Mouse (Mus musculus): Measurements from ENCODE around the gene Ntrk2. TPM values are rescaled to one million over a fixed set of nuclear protein-coding genes. Genes with fewer than 3 reads are reported as not detected.

The Ntrk2 gene
- polyA plus RNA-seq, 1 experiment, result 204 TPM

DNA sequence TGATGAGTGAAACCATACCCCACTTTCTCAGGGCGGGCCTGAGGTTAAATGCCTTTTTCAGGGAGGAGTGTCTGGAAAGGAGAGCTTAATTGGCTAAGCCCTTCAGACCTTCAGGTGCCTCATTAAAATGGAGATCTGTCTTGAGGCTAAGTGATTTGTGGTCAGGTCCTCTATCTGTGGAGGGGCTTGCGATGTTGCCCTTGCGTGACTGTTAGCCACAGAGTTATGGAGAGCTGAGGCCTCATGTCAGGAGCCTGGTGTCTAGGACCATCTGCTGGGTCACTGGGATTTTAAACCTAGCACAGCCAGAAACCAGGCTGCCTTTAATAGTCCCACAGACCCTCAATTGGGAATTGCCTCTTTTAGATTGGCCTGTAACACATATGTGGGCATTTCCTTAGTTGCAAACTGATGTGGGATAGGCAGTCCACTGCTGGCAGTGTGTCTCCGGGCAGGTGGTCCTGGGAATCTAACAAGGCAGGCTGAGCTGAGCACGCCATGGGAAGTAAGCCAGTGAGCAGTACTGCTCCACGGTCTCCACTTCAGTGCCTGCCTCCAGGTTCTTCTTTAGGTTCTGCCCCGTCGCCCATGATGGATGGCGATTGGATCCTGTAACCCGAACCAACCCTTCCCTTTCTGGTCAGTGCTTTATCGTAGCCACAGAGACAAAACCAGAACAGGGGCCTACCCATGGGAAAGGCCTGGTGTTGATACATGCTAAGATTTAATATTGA, 152.0 kb downstream of the Ntrk2 start:
- no peak overlapping the region for H3K27ac ChIP-seq (ENCODE audit: insufficient read depth, low read depth, low read length)
- H3K4me3 ChIP-seq (ENCODE audit: insufficient read depth, low read depth, low read length), result no peak overlapping the region
- TF ChIP-seq POLR2A (IDR thresholded peaks at IDR 0.05; ENCODE audit: insufficient read depth, low read depth, low read length), result no peak
- H3K4me1 ChIP-seq (ENCODE audit: control insufficient read depth, insufficient read depth, low read length), result peaks cover 8% of the 10 kb centered on the region; the same call in 1 of the 2 replicates
- 92% methylated on average over 11 of the region's 11 CpGs for WGBS

DNA sequence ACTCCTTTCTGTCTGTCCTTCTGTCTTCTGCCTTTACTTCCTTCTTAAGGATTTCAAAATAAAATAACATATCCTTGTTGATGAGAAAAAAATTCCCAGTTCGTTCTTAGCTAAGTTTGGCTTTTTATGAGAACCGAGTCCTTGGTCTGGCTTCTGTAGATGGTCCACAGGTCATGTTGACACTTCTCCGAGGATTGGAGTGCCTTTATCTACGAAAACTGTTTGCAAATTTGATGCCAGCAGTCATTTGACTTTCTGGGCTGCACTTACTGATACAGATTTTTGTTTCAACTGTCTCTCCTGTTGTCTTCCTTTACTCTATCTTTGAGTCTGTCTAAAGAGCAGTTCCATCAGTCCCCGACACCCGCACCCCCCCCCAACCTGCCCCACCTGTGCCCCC, 154.0 kb downstream of the Ntrk2 start:
- Histone ChIP-seq H3K4me3 (ENCODE audit: insufficient read depth, low read depth, low read length) (no peak overlapping the region), H3K4me1 (ENCODE audit: control insufficient read depth, insufficient read depth, low read length) (peaks cover 12% of the 10 kb centered on the region), H3K27ac (ENCODE audit: insufficient read depth, low read depth, low read length) (no peak overlapping the region)
- WGBS, result 93% methylated on average over 6 of the region's 6 CpGs
- no peak for TF ChIP-seq CTCF (IDR thresholded peaks at IDR 0.05; ENCODE audit: insufficient read depth, low read depth, low read length)
- TF ChIP-seq POLR2A (IDR thresholded peaks at IDR 0.05; ENCODE audit: insufficient read depth, low read depth, low read length), result no peak

- H3K27ac ChIP-seq (ENCODE audit: insufficient read depth, low read depth, low read length), result no peak overlapping the region
- WGBS, result 42% methylated on average over 12 of the region's 12 CpGs
Measured at GRCm38 (mm10) chr13:58964701-58965359, 158.5 kb downstream of the Ntrk2 start.

DNA sequence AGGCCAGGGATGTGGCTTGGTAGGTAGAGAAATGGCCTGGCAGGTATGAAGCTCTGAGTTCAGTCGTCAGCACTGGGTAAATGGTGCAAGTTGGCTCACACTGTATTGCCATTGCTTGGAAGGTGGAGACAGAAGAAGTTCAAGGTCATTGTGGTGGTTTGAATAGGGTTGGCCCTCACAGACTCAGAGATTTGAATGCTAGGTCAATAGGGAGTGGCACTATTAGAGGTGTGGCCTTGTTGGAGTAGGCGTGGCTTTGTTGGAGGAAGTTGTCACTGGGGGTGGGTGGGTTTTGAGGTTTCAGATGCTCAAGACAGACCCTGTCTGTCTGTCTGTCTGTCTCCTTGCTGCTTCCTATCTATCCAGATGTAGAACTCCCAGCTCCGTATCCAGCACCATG, 159.5 kb downstream of the Ntrk2 start:
- WGBS, result 89% methylated on average over 3 of the region's 3 CpGs

More at GRCm38 (mm10) chr13:58964701-58965359, 158.5 kb downstream of the Ntrk2 start:
- H3K4me3 ChIP-seq (ENCODE audit: insufficient read depth, low read depth, low read length), result no peak overlapping the region
- no peak for TF ChIP-seq CTCF (IDR thresholded peaks at IDR 0.05; ENCODE audit: insufficient read depth, low read depth, low read length)
- no peak for TF ChIP-seq POLR2A (IDR thresholded peaks at IDR 0.05; ENCODE audit: insufficient read depth, low read depth, low read length)
- H3K4me1 ChIP-seq (ENCODE audit: control insufficient read depth, insufficient read depth, low read length), result peaks cover 16% of the 10 kb centered on the region

DNA sequence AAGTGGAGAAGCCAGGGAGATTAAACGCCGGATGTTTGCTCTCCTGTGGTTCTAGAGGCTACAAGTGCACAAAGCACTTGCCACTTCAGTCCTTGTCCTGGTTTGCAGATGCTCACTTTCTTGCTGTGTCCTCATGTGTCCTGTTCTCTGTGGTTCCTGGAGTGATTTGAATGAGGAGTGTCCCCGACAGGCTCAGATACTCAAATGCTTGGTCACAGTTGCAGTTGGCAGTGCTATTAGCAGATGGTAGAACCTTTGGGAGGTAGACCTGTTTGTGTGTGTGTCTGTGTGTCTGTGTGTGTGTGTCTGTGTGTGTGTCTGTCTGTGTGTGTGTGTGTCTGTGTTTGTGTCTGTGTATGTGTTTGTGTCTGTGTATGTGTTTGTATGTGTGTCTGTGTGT, 160.1 kb downstream of the Ntrk2 start:
- 75% methylated on average over 3 of the region's 3 CpGs for WGBS
- TF ChIP-seq CTCF (IDR thresholded peaks at IDR 0.05; ENCODE audit: insufficient read depth, low read depth, low read length) (no peak), POLR2A (IDR thresholded peaks at IDR 0.05; ENCODE audit: insufficient read depth, low read depth, low read length) (no peak)
- H3K27ac ChIP-seq (ENCODE audit: insufficient read depth, low read depth, low read length), result no peak overlapping the region
- H3K4me1 ChIP-seq (ENCODE audit: control insufficient read depth, insufficient read depth, low read length), result peaks cover 17% of the 10 kb centered on the region
- no peak overlapping the region for H3K4me3 ChIP-seq (ENCODE audit: insufficient read depth, low read depth, low read length)

More for the DNA sequence above, 159.5 kb downstream of the Ntrk2 start:
- TF ChIP-seq POLR2A (IDR thresholded peaks at IDR 0.05; ENCODE audit: insufficient read depth, low read depth, low read length) (no peak), CTCF (IDR thresholded peaks at IDR 0.05; ENCODE audit: insufficient read depth, low read depth, low read length) (no peak)
- Histone ChIP-seq H3K4me3 (ENCODE audit: insufficient read depth, low read depth, low read length) (no peak overlapping the region), H3K4me1 (ENCODE audit: control insufficient read depth, insufficient read depth, low read length) (peaks cover 16% of the 10 kb centered on the region), H3K27ac (ENCODE audit: insufficient read depth, low read depth, low read length) (no peak overlapping the region)

- no peak overlapping the region for H3K4me3 ChIP-seq (ENCODE audit: insufficient read depth, low read depth, low read length)
- no peak overlapping the region for H3K27ac ChIP-seq (ENCODE audit: insufficient read depth, low read depth, low read length)
- 49% methylated on average over 5 of the region's 5 CpGs for WGBS
- no peak for TF ChIP-seq CTCF (IDR thresholded peaks at IDR 0.05; ENCODE audit: insufficient read depth, low read depth, low read length)
- TF ChIP-seq POLR2A (IDR thresholded peaks at IDR 0.05; ENCODE audit: insufficient read depth, low read depth, low read length), result no peak
- peaks cover 20% of the 10 kb centered on the region for H3K4me1 ChIP-seq (ENCODE audit: control insufficient read depth, insufficient read depth, low read length)
Measured at GRCm38 (mm10) chr13:58968168-58968567, 161.8 kb downstream of the Ntrk2 start.

- WGBS, result 32% methylated on average over 5 of the region's 5 CpGs
- peak overlapping the region; percentile 60; the same call in 1 of the 2 replicates for H3K27ac ChIP-seq (ENCODE audit: insufficient read depth, low read depth, low read length)
- H3K4me3 ChIP-seq (ENCODE audit: insufficient read depth, low read depth, low read length), result no peak overlapping the region
- TF ChIP-seq CTCF (IDR thresholded peaks at IDR 0.05; ENCODE audit: insufficient read depth, low read depth, low read length) (no peak), POLR2A (IDR thresholded peaks at IDR 0.05; ENCODE audit: insufficient read depth, low read depth, low read length) (no peak)
- peaks cover 18% of the 10 kb centered on the region for H3K4me1 ChIP-seq (ENCODE audit: control insufficient read depth, insufficient read depth, low read length)
Measured at GRCm38 (mm10) chr13:58971449-58971903, 165.1 kb downstream of the Ntrk2 start.

DNA sequence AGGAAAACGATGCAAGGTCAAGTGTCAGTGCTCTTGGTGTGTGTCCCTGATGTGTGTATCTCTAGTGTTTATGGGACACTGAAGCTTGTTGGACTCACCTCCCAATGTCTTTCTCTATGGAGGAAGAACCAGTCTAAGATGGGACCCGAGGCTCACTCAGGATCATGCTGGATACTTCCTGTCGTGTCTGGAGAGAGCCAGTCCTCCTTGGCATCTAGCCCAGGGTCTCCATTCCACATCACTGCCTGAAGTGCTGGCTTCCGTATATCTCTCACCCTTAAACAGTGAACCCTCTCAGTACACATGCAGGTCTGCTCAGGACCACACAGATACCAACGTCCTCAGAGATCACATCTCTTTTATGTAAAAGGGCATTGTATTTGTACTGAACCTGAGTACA, 166.1 kb downstream of the Ntrk2 start:
- Histone ChIP-seq H3K4me3 (ENCODE audit: insufficient read depth, low read depth, low read length) (no peak overlapping the region), H3K4me1 (ENCODE audit: control insufficient read depth, insufficient read depth, low read length) (peaks cover 15% of the 10 kb centered on the region), H3K27ac (ENCODE audit: insufficient read depth, low read depth, low read length) (peak overlapping the region; percentile 38; the same call in 1 of the 2 replicates)
- TF ChIP-seq POLR2A (IDR thresholded peaks at IDR 0.05; ENCODE audit: insufficient read depth, low read depth, low read length) (no peak), CTCF (IDR thresholded peaks at IDR 0.05; ENCODE audit: insufficient read depth, low read depth, low read length) (no peak)
- WGBS, result 38% methylated on average over 5 of the region's 5 CpGs

DNA sequence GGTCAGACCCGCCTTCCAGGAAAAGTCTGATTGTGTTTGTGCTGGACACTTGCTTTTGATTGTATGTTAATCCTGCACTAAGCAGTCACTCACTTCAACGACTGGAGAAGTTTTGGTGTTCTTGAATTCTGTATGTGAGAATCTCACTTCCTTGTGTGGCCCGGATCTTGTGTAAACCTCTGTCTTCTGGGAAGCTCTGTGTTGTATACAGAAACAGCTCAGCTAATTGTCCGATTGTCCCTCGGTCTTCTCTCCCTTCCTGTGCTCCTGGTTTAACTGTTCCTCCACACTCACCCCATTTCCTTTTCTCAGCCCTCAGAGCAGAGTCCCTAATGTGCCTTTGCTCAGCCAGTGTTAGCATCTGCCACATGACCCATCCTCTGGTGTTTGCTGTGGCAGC, 190.1 kb downstream of the Ntrk2 start:
- no peak overlapping the region for H3K4me3 ChIP-seq (ENCODE audit: insufficient read depth, low read depth, low read length)
- 71% methylated on average over 5 of the region's 5 CpGs for WGBS
- H3K4me1 ChIP-seq (ENCODE audit: control insufficient read depth, insufficient read depth, low read length), result peaks cover 10% of the 10 kb centered on the region
- TF ChIP-seq POLR2A (IDR thresholded peaks at IDR 0.05; ENCODE audit: insufficient read depth, low read depth, low read length) (no peak), CTCF (IDR thresholded peaks at IDR 0.05; ENCODE audit: insufficient read depth, low read depth, low read length) (no peak)
- H3K27ac ChIP-seq (ENCODE audit: insufficient read depth, low read depth, low read length), result no peak overlapping the region

Measured in olfactory bulb, adult 2 months (tissue).